Mouse (Mus musculus): Measurements from ENCODE around the gene Cox4i1. TPM values are rescaled to one million over a fixed set of nuclear protein-coding genes. Genes with fewer than 3 reads are reported as not detected.
A peak's percentile ranks its signal among the peaks of the same experiment; 100 is the strongest.

Cox4i1 gene
- polyA plus RNA-seq, 1 experiment from 2014 or later: 2,414 TPM

- Histone ChIP-seq H3K27ac (ENCODE audit: low read length) (peak overlapping the region; percentile 65), H3K27me3 (ENCODE audit: control insufficient read depth, insufficient read depth, low read length) (no peaks in the 10 kb centered on the region; the same call in none of the 2 replicates), H3K36me3 (ENCODE audit: control insufficient read depth, insufficient read depth) (no peaks in the 10 kb centered on the region), H3K4me2 (ENCODE audit: low read depth, low read length) (no peak overlapping the region), H3K9ac (ENCODE audit: low read length) (no peak overlapping the region), H3K4me3 (ENCODE audit: low read length) (no peak overlapping the region), H3K4me1 (ENCODE audit: control insufficient read depth, insufficient read depth, low read length) (peaks cover 28% of the 10 kb centered on the region), H3K9me3 (replicated peaks; ENCODE audit: control insufficient read depth, low read length) (no peaks in the 10 kb centered on the region)
- ATAC-seq (replicated peaks; ENCODE audit: extremely low read depth, insufficient read depth, low FRiP score): no peak
- WGBS: 44% methylated on average over 17 of the region's 17 CpGs
Measured at GRCm38 (mm10) chr8:120697154-120697978, 29.3 kb downstream of the Cox4i1 start.

- ATAC-seq (replicated peaks; ENCODE audit: extremely low read depth, insufficient read depth, low FRiP score): no peak
- no peak overlapping the region for H3K4me2 ChIP-seq (ENCODE audit: low read depth, low read length)
- H3K27me3 ChIP-seq (ENCODE audit: control insufficient read depth, insufficient read depth, low read length): no peaks in the 10 kb centered on the region; the same call in none of the 2 replicates
- H3K4me3 ChIP-seq (ENCODE audit: low read length): no peak overlapping the region
- H3K4me1 ChIP-seq (ENCODE audit: control insufficient read depth, insufficient read depth, low read length): peaks cover 28% of the 10 kb centered on the region
- H3K9ac ChIP-seq (ENCODE audit: low read length): no peak overlapping the region
- no peak overlapping the region for H3K27ac ChIP-seq (ENCODE audit: low read length)
- no peaks in the 10 kb centered on the region for H3K36me3 ChIP-seq (ENCODE audit: control insufficient read depth, insufficient read depth)
- no peaks in the 10 kb centered on the region for H3K9me3 ChIP-seq (replicated peaks; ENCODE audit: control insufficient read depth, low read length)
Measured at GRCm38 (mm10) chr8:120697979-120698272, 29.9 kb downstream of the Cox4i1 start.

- H3K9me3 ChIP-seq (replicated peaks; ENCODE audit: control insufficient read depth, low read length): no peaks in the 10 kb centered on the region
- peaks cover 28% of the 10 kb centered on the region for H3K4me1 ChIP-seq (ENCODE audit: control insufficient read depth, insufficient read depth, low read length)
- no peak overlapping the region for H3K4me2 ChIP-seq (ENCODE audit: low read depth, low read length)
- H3K36me3 ChIP-seq (ENCODE audit: control insufficient read depth, insufficient read depth): no peaks in the 10 kb centered on the region
- no peak overlapping the region for H3K9ac ChIP-seq (ENCODE audit: low read length)
- ATAC-seq (replicated peaks; ENCODE audit: extremely low read depth, insufficient read depth, low FRiP score): no peak
- H3K27me3 ChIP-seq (ENCODE audit: control insufficient read depth, insufficient read depth, low read length): no peaks in the 10 kb centered on the region; the same call in none of the 2 replicates
- WGBS: 74% methylated on average over 7 of the region's 7 CpGs
- H3K4me3 ChIP-seq (ENCODE audit: low read length): no peak overlapping the region
- H3K27ac ChIP-seq (ENCODE audit: low read length): peak overlapping the region; percentile 62
Measured at GRCm38 (mm10) chr8:120698426-120698825, 30.4 kb downstream of the Cox4i1 start.

- WGBS: 59% methylated on average over 6 of the region's 6 CpGs
- Histone ChIP-seq H3K4me1 (ENCODE audit: control insufficient read depth, insufficient read depth, low read length) (peaks cover 27% of the 10 kb centered on the region), H3K4me2 (ENCODE audit: low read depth, low read length) (no peak overlapping the region), H3K27me3 (ENCODE audit: control insufficient read depth, insufficient read depth, low read length) (no peaks in the 10 kb centered on the region; the same call in none of the 2 replicates), H3K9ac (ENCODE audit: low read length) (no peak overlapping the region), H3K36me3 (ENCODE audit: control insufficient read depth, insufficient read depth) (no peaks in the 10 kb centered on the region), H3K27ac (ENCODE audit: low read length) (peak overlapping the region; percentile 62), H3K9me3 (replicated peaks; ENCODE audit: control insufficient read depth, low read length) (no peaks in the 10 kb centered on the region), H3K4me3 (ENCODE audit: low read length) (no peak overlapping the region)
- ATAC-seq (replicated peaks; ENCODE audit: extremely low read depth, insufficient read depth, low FRiP score): no peak
Measured at GRCm38 (mm10) chr8:120699079-120699478, 31.1 kb downstream of the Cox4i1 start.

- Histone ChIP-seq H3K4me3 (ENCODE audit: low read length) (no peak overlapping the region), H3K4me1 (ENCODE audit: control insufficient read depth, insufficient read depth, low read length) (peaks cover 23% of the 10 kb centered on the region), H3K36me3 (ENCODE audit: control insufficient read depth, insufficient read depth) (no peaks in the 10 kb centered on the region), H3K27me3 (ENCODE audit: control insufficient read depth, insufficient read depth, low read length) (no peaks in the 10 kb centered on the region; the same call in none of the 2 replicates), H3K9ac (ENCODE audit: low read length) (no peak overlapping the region), H3K27ac (ENCODE audit: low read length) (peak overlapping the region; percentile 72), H3K4me2 (ENCODE audit: low read depth, low read length) (no peak overlapping the region), H3K9me3 (replicated peaks; ENCODE audit: control insufficient read depth, low read length) (no peaks in the 10 kb centered on the region)
- WGBS: 33% methylated on average over 2 of the region's 2 CpGs
- 0 out of 2 replicates have a peak, but pooled peaks have one; percentile 28 for ATAC-seq (replicated peaks; ENCODE audit: extremely low read depth, insufficient read depth, low FRiP score)
Measured at GRCm38 (mm10) chr8:120699565-120699964, 31.5 kb downstream of the Cox4i1 start.

- H3K4me3 ChIP-seq (ENCODE audit: low read length): no peak overlapping the region
- no peaks in the 10 kb centered on the region; the same call in none of the 2 replicates for H3K27me3 ChIP-seq (ENCODE audit: control insufficient read depth, insufficient read depth, low read length)
- 60% methylated on average over 4 of the region's 4 CpGs for WGBS
- ATAC-seq (replicated peaks; ENCODE audit: extremely low read depth, insufficient read depth, low FRiP score): no peak
- no peak overlapping the region for H3K4me2 ChIP-seq (ENCODE audit: low read depth, low read length)
- H3K9ac ChIP-seq (ENCODE audit: low read length): no peak overlapping the region
- H3K27ac ChIP-seq (ENCODE audit: low read length): peak overlapping the region; percentile 72
- H3K4me1 ChIP-seq (ENCODE audit: control insufficient read depth, insufficient read depth, low read length): peaks cover 22% of the 10 kb centered on the region
- H3K36me3 ChIP-seq (ENCODE audit: control insufficient read depth, insufficient read depth): no peaks in the 10 kb centered on the region
- H3K9me3 ChIP-seq (replicated peaks; ENCODE audit: control insufficient read depth, low read length): no peaks in the 10 kb centered on the region
Measured at GRCm38 (mm10) chr8:120700053-120700452, 32.0 kb downstream of the Cox4i1 start.

GRCm38 (mm10) chr8:120701758-120702465, 33.9 kb downstream of the Cox4i1 start:
- WGBS: 49% methylated on average over 19 of the region's 19 CpGs

GRCm38 (mm10) chr8:120704203-120704602, 36.2 kb downstream of the Cox4i1 start:
- H3K4me2 ChIP-seq (ENCODE audit: low read depth, low read length): no peak overlapping the region
- WGBS: 67% methylated on average over 9 of the region's 9 CpGs
- H3K4me3 ChIP-seq (ENCODE audit: low read length): no peak overlapping the region
- H3K27ac ChIP-seq (ENCODE audit: low read length): no peak overlapping the region
- H3K4me1 ChIP-seq (ENCODE audit: control insufficient read depth, insufficient read depth, low read length): peaks cover 5% of the 10 kb centered on the region
- ATAC-seq (replicated peaks; ENCODE audit: extremely low read depth, insufficient read depth, low FRiP score): no peak
- no peaks in the 10 kb centered on the region for H3K36me3 ChIP-seq (ENCODE audit: control insufficient read depth, insufficient read depth)
- H3K27me3 ChIP-seq (ENCODE audit: control insufficient read depth, insufficient read depth, low read length): no peaks in the 10 kb centered on the region; the same call in none of the 2 replicates
- no peaks in the 10 kb centered on the region for H3K9me3 ChIP-seq (replicated peaks; ENCODE audit: control insufficient read depth, low read length)
- H3K9ac ChIP-seq (ENCODE audit: low read length): no peak overlapping the region

More at GRCm38 (mm10) chr8:120701758-120702465, 33.9 kb downstream of the Cox4i1 start:
- no peak overlapping the region for H3K9ac ChIP-seq (ENCODE audit: low read length)
- H3K4me3 ChIP-seq (ENCODE audit: low read length): no peak overlapping the region
- H3K27ac ChIP-seq (ENCODE audit: low read length): no peak overlapping the region
- ATAC-seq (replicated peaks; ENCODE audit: extremely low read depth, insufficient read depth, low FRiP score): no peak; the same call in 1 of the 2 replicates
- no peaks in the 10 kb centered on the region for H3K9me3 ChIP-seq (replicated peaks; ENCODE audit: control insufficient read depth, low read length)
- H3K36me3 ChIP-seq (ENCODE audit: control insufficient read depth, insufficient read depth): no peaks in the 10 kb centered on the region
- no peaks in the 10 kb centered on the region; the same call in none of the 2 replicates for H3K27me3 ChIP-seq (ENCODE audit: control insufficient read depth, insufficient read depth, low read length)
- no peak overlapping the region for H3K4me2 ChIP-seq (ENCODE audit: low read depth, low read length)
- H3K4me1 ChIP-seq (ENCODE audit: control insufficient read depth, insufficient read depth, low read length): peaks cover 12% of the 10 kb centered on the region

- no peak overlapping the region for H3K9ac ChIP-seq (ENCODE audit: low read length)
- no peak overlapping the region for H3K4me2 ChIP-seq (ENCODE audit: low read depth, low read length)
- 83% methylated on average over 15 of the region's 15 CpGs for WGBS
Measured at GRCm38 (mm10) chr8:120705163-120705562, 37.1 kb downstream of the Cox4i1 start.

More at GRCm38 (mm10) chr8:120705163-120705562, 37.1 kb downstream of the Cox4i1 start:
- Histone ChIP-seq H3K4me3 (ENCODE audit: low read length) (no peak overlapping the region), H3K27ac (ENCODE audit: low read length) (no peak overlapping the region), H3K36me3 (ENCODE audit: control insufficient read depth, insufficient read depth) (no peaks in the 10 kb centered on the region), H3K4me1 (ENCODE audit: control insufficient read depth, insufficient read depth, low read length) (peaks cover 1% of the 10 kb centered on the region), H3K27me3 (ENCODE audit: control insufficient read depth, insufficient read depth, low read length) (no peaks in the 10 kb centered on the region; the same call in none of the 2 replicates), H3K9me3 (replicated peaks; ENCODE audit: control insufficient read depth, low read length) (no peaks in the 10 kb centered on the region)
- ATAC-seq (replicated peaks; ENCODE audit: extremely low read depth, insufficient read depth, low FRiP score): no peak

Measured in heart, embryonic 16.5 days (tissue).